Mouse (Mus musculus): ENCODE data around the gene Cyp51. TPM values are rescaled to one million over a fixed set of nuclear protein-coding genes. Genes with fewer than 3 reads are reported as not detected.

The Cyp51 gene
- polyA plus RNA-seq, 1 experiment: 108 TPM

DNA sequence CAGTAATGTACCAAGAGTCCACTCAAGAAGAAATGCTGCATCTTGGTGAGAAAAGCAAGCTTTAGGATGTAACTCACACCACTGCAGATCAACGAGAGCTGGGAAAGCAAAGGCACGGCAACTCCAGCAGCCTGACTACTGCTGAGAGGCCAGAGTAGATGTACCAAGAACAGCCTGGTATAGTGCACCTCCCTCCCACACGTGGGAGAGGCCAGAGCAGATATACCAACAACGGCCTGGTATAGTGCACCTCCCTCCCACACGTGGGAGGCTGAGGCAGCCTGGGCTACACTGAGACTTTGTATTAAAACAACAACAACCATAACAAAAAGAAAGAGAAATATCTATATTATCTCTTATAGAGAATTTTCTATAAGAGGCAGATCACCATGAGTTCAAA is 16.4 kb downstream of the Cyp51 start:
- H3K36me3 ChIP-seq (ENCODE audit: control insufficient read depth, insufficient read depth): peaks cover 54% of the 10 kb centered on the region
- peaks cover 55% of the 10 kb centered on the region for H3K79me2 ChIP-seq (ENCODE audit: control insufficient read depth, insufficient read depth)
- no peaks in the 10 kb centered on the region for H3K27me3 ChIP-seq (ENCODE audit: control insufficient read depth, insufficient read depth, insufficient read length)
- H3ac ChIP-seq (ENCODE audit: control insufficient read depth, insufficient read length): no peak overlapping the region
- H3K4me2 ChIP-seq (ENCODE audit: low read depth): no peak overlapping the region
- no peak overlapping the region for H3K4me3 ChIP-seq
- TF ChIP-seq CEBPB (IDR thresholded peaks at IDR 0.05; ENCODE audit: insufficient read depth, poor library complexity, severe bottlenecking) (no peak), MYOD1 (IDR thresholded peaks at IDR 0.05; ENCODE audit: control insufficient read depth in 1 of 3, insufficient read length in 2 of 3, low read depth in 2 of 3) (no peak), USF1 (IDR thresholded peaks at IDR 0.05; ENCODE audit: low read depth) (no peak), MAX (IDR thresholded peaks at IDR 0.05; ENCODE audit: low read depth) (no peak), POLR2A (IDR thresholded peaks at IDR 0.05; ENCODE audit: insufficient read length, low read depth) (no peak), E2F4 (IDR thresholded peaks at IDR 0.05; ENCODE audit: insufficient read depth) (no peak), POLR2AphosphoS2 (IDR thresholded peaks at IDR 0.05; ENCODE audit: insufficient read length, low read depth) (no peak), SRF (IDR thresholded peaks at IDR 0.05; ENCODE audit: control insufficient read depth, insufficient read length, low read depth) (no peak)

DNA sequence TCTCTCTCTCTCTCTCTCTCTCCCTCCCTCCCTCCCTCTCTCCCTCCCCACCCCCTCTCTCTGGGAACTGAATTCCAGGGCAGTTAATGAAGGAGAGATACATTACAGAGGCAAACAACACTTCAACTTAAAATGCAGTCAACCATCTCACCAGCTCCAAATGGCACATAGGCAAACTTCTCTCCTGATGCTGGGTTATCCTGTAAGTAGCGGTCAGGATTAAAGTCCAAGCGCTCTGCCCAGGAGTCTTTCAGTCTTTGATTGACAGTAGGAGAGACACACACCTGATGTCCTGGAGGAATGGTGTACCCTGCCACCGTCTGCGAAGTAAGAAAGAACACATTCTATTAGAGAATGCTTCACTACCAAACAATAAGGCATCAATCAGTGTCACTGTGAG is 18.2 kb downstream of the Cyp51 start:
- Histone ChIP-seq H3K79me2 (ENCODE audit: control insufficient read depth, insufficient read depth) (peaks cover 37% of the 10 kb centered on the region), H3ac (ENCODE audit: control insufficient read depth, insufficient read length) (no peak overlapping the region), H3K36me3 (ENCODE audit: control insufficient read depth, insufficient read depth) (peaks cover 65% of the 10 kb centered on the region), H3K4me2 (ENCODE audit: low read depth) (no peak overlapping the region), H3K27me3 (ENCODE audit: control insufficient read depth, insufficient read depth, insufficient read length) (no peaks in the 10 kb centered on the region), H3K4me3 (no peak overlapping the region)
- TF ChIP-seq MAX (IDR thresholded peaks at IDR 0.05; ENCODE audit: low read depth): no peak
- no peak for TF ChIP-seq POLR2AphosphoS2 (IDR thresholded peaks at IDR 0.05; ENCODE audit: insufficient read length, low read depth)
- no peak for TF ChIP-seq E2F4 (IDR thresholded peaks at IDR 0.05; ENCODE audit: insufficient read depth)
- no peak for TF ChIP-seq POLR2A (IDR thresholded peaks at IDR 0.05; ENCODE audit: insufficient read length, low read depth)
- no peak for TF ChIP-seq REST (IDR thresholded peaks at IDR 0.05; ENCODE audit: insufficient read depth, insufficient read length)
- no peak for TF ChIP-seq TCF12 (IDR thresholded peaks at IDR 0.05; ENCODE audit: insufficient read depth, poor library complexity, severe bottlenecking)

GRCm38 (mm10) chr5:4084948-4085347 is 19.6 kb downstream of the Cyp51 start:
- Histone ChIP-seq H3ac (ENCODE audit: control insufficient read depth, insufficient read length) (no peak overlapping the region), H3K79me2 (ENCODE audit: control insufficient read depth, insufficient read depth) (peaks cover 24% of the 10 kb centered on the region), H3K36me3 (ENCODE audit: control insufficient read depth, insufficient read depth) (peaks cover 76% of the 10 kb centered on the region), H3K4me2 (ENCODE audit: low read depth) (no peak overlapping the region), H3K27me3 (ENCODE audit: control insufficient read depth, insufficient read depth, insufficient read length) (no peaks in the 10 kb centered on the region), H3K4me3 (no peak overlapping the region)
- TF ChIP-seq CEBPB (IDR thresholded peaks at IDR 0.05; ENCODE audit: insufficient read depth, poor library complexity, severe bottlenecking): no peak
- no peak for TF ChIP-seq POLR2AphosphoS2 (IDR thresholded peaks at IDR 0.05; ENCODE audit: insufficient read length, low read depth)
- no peak for TF ChIP-seq MYOD1 (IDR thresholded peaks at IDR 0.05; ENCODE audit: control insufficient read depth in 1 of 3, insufficient read length in 2 of 3, low read depth in 2 of 3)
- no peak for TF ChIP-seq POLR2A (IDR thresholded peaks at IDR 0.05; ENCODE audit: insufficient read length, low read depth)
- no peak for TF ChIP-seq USF1 (IDR thresholded peaks at IDR 0.05; ENCODE audit: low read depth)
- TF ChIP-seq TCF12 (IDR thresholded peaks at IDR 0.05; ENCODE audit: insufficient read depth, poor library complexity, severe bottlenecking): no peak
- no peak for TF ChIP-seq REST (IDR thresholded peaks at IDR 0.05; ENCODE audit: insufficient read depth, insufficient read length)
- no peak for TF ChIP-seq SRF (IDR thresholded peaks at IDR 0.05; ENCODE audit: control insufficient read depth, insufficient read length, low read depth)
- TF ChIP-seq MAX (IDR thresholded peaks at IDR 0.05; ENCODE audit: low read depth): no peak
- no peak for TF ChIP-seq TCF3 (IDR thresholded peaks at IDR 0.05; ENCODE audit: insufficient read length, low read depth)
- TF ChIP-seq E2F4 (IDR thresholded peaks at IDR 0.05; ENCODE audit: insufficient read depth): no peak
- TF ChIP-seq MYOG (IDR thresholded peaks at IDR 0.05; ENCODE audit: control insufficient read depth in 1 of 3, insufficient read depth in 1 of 3, insufficient read length in 2 of 3, low read depth in 2 of 3): no peak

GRCm38 (mm10) chr5:4081513-4081912 is 23.0 kb downstream of the Cyp51 start:
- H3K36me3 ChIP-seq (ENCODE audit: control insufficient read depth, insufficient read depth): peaks cover 91% of the 10 kb centered on the region
- TF ChIP-seq MAX (IDR thresholded peaks at IDR 0.05; ENCODE audit: low read depth) (no peak), TCF3 (IDR thresholded peaks at IDR 0.05; ENCODE audit: insufficient read length, low read depth) (no peak), REST (IDR thresholded peaks at IDR 0.05; ENCODE audit: insufficient read depth, insufficient read length) (no peak), CEBPB (IDR thresholded peaks at IDR 0.05; ENCODE audit: insufficient read depth, poor library complexity, severe bottlenecking) (no peak), TCF12 (IDR thresholded peaks at IDR 0.05; ENCODE audit: insufficient read depth, poor library complexity, severe bottlenecking) (no peak), E2F4 (IDR thresholded peaks at IDR 0.05; ENCODE audit: insufficient read depth) (no peak), SRF (IDR thresholded peaks at IDR 0.05; ENCODE audit: control insufficient read depth, insufficient read length, low read depth) (no peak), POLR2A (IDR thresholded peaks at IDR 0.05; ENCODE audit: insufficient read length, low read depth) (no peak), USF1 (IDR thresholded peaks at IDR 0.05; ENCODE audit: low read depth) (no peak), MYOG (IDR thresholded peaks at IDR 0.05; ENCODE audit: control insufficient read depth in 1 of 3, insufficient read depth in 1 of 3, insufficient read length in 2 of 3, low read depth in 2 of 3) (no peak), MYOD1 (IDR thresholded peaks at IDR 0.05; ENCODE audit: control insufficient read depth in 1 of 3, insufficient read length in 2 of 3, low read depth in 2 of 3) (no peak), POLR2AphosphoS2 (IDR thresholded peaks at IDR 0.05; ENCODE audit: insufficient read length, low read depth) (no peak)
- no peaks in the 10 kb centered on the region for H3K79me2 ChIP-seq (ENCODE audit: control insufficient read depth, insufficient read depth)
- no peak overlapping the region for H3K4me2 ChIP-seq (ENCODE audit: low read depth)
- no peak overlapping the region for H3K4me3 ChIP-seq
- no peaks in the 10 kb centered on the region for H3K27me3 ChIP-seq (ENCODE audit: control insufficient read depth, insufficient read depth, insufficient read length)
- H3ac ChIP-seq (ENCODE audit: control insufficient read depth, insufficient read length): no peak overlapping the region

DNA sequence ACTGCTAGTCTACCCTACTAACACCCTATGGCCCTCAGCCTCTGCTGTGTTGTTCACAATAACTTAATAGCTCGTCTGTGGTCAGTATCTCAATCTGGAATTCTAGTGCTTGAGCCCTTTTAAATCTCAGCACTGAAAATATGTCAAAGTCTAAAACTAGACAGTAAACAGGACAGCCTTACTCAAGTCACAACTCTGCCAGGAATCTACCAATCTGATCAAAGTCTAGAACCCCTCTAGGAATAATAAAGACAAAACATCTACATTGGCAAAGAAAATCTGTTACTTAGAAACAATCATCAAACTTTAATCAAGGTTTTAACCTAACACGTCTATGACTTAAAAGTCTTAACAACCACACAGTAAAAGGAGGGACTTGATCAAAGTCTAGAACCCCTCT is 23.7 kb downstream of the Cyp51 start:
- Histone ChIP-seq H3ac (ENCODE audit: control insufficient read depth, insufficient read length) (no peak overlapping the region), H3K36me3 (ENCODE audit: control insufficient read depth, insufficient read depth) (peaks cover 91% of the 10 kb centered on the region), H3K79me2 (ENCODE audit: control insufficient read depth, insufficient read depth) (no peaks in the 10 kb centered on the region), H3K4me2 (ENCODE audit: low read depth) (no peak overlapping the region), H3K27me3 (ENCODE audit: control insufficient read depth, insufficient read depth, insufficient read length) (no peaks in the 10 kb centered on the region), H3K4me3 (no peak overlapping the region)
- TF ChIP-seq TCF3 (IDR thresholded peaks at IDR 0.05; ENCODE audit: insufficient read length, low read depth): no peak
- TF ChIP-seq MAX (IDR thresholded peaks at IDR 0.05; ENCODE audit: low read depth): no peak
- no peak for TF ChIP-seq USF1 (IDR thresholded peaks at IDR 0.05; ENCODE audit: low read depth)
- no peak for TF ChIP-seq TCF12 (IDR thresholded peaks at IDR 0.05; ENCODE audit: insufficient read depth, poor library complexity, severe bottlenecking)
